Mouse (Mus musculus): Measurements from ENCODE around the gene Espl1. TPM values are rescaled to one million over a fixed set of nuclear protein-coding genes. Genes with fewer than 3 reads are reported as not detected.

Espl1 gene
- total and polyA plus RNA-seq, 2 experiments, result 0.09 to 0.11 TPM

DNA sequence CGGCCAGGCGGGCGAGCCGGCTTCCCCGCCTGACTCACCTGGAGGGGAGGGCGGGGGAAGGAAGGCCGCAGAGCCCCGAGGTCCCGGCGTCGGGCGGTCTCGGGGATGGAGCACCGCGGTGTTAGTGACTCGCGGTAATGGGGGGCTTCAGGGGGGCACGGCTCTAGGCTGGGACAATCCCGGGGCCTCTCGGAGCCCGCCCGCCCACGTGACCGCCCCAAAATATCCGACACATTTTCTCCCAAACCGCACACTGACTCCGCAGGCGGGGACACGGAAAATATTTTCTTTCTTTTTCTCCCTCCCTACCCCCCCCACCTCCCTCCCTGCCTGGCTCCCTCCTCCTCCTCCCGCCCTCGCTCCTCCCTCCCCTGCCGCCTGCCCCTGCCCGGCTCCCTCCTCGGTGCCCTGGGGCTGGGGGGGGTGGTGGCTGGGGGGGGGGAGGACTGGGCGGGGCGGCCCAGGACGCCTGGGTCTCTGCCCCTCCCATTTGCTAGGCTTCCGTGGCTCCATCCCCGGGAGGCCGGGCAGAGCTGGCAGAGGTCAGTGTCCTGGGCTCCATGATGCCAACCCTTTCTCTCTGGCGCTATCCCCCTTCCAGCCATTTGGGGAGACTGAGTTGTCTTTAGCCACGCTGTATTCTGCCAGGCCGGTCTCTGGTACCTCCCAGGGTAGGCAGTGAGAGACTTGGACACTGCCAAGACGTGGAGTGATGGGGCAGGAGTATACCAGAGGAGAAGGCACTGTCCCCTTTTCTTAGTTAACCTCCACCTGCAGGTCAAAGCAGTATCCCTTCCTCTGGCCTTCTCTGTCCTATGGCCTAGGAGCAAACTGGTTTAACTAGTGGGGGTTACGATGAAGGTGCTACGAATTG lies 38.6 kb upstream of the Espl1 start, which contains the start of gene Rarg:
Rarg (minus strand) TSS at position 316 of the 874 bp plus-strand sequence.
- H3K27ac ChIP-seq (replicated peaks; ENCODE audit: insufficient read depth, low read depth, low read length), result 0 out of 2 replicates have a peak within 1 kb of the TSS, but pooled peaks have one; percentile 12
- DNase-seq (ENCODE audit: extremely low read depth, low read depth, low spot score), result no peak
- H3K4me3 ChIP-seq (ENCODE audit: insufficient read depth, low read depth, low read length), result peak within 1 kb of the TSS; percentile 69
- 0 out of 2 replicates have a peak, but pooled peaks cover 3% of the 10 kb centered on the region for H3K27me3 ChIP-seq (ENCODE audit: control insufficient read depth, insufficient read depth, low read length)
- peak within 1 kb of the TSS; percentile 81 for H3K9ac ChIP-seq (ENCODE audit: low read depth, low read length)
- TF ChIP-seq POLR2A (IDR thresholded peaks at IDR 0.05; ENCODE audit: extremely low read depth, insufficient read depth, low read length) (no peak), CTCF (IDR thresholded peaks at IDR 0.05; ENCODE audit: low read depth, low read length) (no peak)
- 6% methylated on average over 40 of the region's 46 CpGs for WGBS
- H3K36me3 ChIP-seq (ENCODE audit: control insufficient read depth, insufficient read depth, low read length), result no peaks in the 10 kb centered on the region
- H3K79me2 ChIP-seq (ENCODE audit: control insufficient read depth, insufficient read depth, low read length), result no peaks in the 10 kb centered on the region
- no peaks in the 10 kb centered on the region for H3K4me1 ChIP-seq (ENCODE audit: control insufficient read depth, insufficient read depth, low read length)

DNA sequence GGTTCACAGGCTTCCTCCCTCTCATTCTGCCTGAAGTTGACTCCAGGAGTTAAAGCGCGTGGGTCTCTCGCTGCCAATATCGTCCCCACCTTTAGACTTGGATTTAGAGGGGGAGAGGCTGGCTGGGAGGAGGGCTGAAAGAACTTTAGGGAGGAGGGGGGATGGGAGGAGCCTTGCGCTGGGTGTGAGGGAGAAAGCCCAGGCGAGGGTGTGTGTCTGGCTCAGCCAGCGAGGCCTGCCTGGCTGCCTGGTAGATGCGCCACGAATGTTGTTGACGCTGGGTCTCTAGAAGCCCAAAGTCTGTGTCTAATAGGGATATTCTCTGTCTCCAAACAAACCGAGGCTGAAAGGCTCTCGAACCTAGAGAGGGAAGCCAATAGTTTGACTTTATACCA lies 38.0 kb upstream of the Espl1 start:
- no peaks in the 10 kb centered on the region for H3K36me3 ChIP-seq (ENCODE audit: control insufficient read depth, insufficient read depth, low read length)
- no peaks in the 10 kb centered on the region for H3K4me1 ChIP-seq (ENCODE audit: control insufficient read depth, insufficient read depth, low read length)
- no peak overlapping the region for H3K4me3 ChIP-seq (ENCODE audit: insufficient read depth, low read depth, low read length)
- 0 out of 2 replicates have a peak, but pooled peaks cover 3% of the 10 kb centered on the region for H3K27me3 ChIP-seq (ENCODE audit: control insufficient read depth, insufficient read depth, low read length)
- H3K27ac ChIP-seq (replicated peaks; ENCODE audit: insufficient read depth, low read depth, low read length), result no peak overlapping the region
- 38% methylated on average over 12 of the region's 12 CpGs for WGBS
- no peaks in the 10 kb centered on the region for H3K79me2 ChIP-seq (ENCODE audit: control insufficient read depth, insufficient read depth, low read length)
- no peak overlapping the region for H3K9ac ChIP-seq (ENCODE audit: low read depth, low read length)
- TF ChIP-seq POLR2A (IDR thresholded peaks at IDR 0.05; ENCODE audit: extremely low read depth, insufficient read depth, low read length) (no peak), CTCF (IDR thresholded peaks at IDR 0.05; ENCODE audit: low read depth, low read length) (no peak)
- no peak for DNase-seq (ENCODE audit: extremely low read depth, low read depth, low spot score)

DNA sequence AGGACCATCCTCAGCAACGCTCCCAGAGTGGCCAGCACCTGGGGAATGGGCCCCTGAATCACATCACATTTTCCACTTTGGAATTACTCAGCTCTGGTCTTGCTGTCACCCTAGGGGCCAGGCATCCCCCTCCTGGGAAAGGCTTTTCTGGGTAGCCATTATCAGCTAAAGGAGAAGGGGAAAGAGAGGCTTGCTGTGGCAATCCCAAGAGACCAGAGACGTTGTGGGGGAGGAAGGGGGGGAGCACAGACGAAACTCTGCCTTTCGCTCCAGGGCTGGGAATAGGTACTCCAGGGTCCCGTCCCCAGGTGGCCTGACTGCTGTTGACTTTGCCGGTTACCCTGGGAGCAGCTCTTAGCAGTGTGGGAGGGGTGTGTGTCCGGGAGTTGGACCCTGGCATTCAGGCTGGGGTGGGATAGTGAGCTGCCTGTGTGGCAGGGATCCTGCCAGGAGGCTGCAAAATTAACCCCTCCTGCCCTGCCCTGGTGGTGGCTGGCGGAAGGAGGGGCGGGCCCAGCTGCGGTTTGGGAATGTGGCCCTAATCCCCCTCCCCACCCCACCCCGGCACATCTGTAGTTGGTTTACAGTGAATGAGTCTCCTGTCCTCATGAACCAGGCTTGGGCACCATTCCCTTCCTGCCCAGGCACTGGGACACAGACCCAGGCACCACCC lies 37.3 kb upstream of the Espl1 start:
- 0 out of 2 replicates have a peak, but pooled peaks cover 3% of the 10 kb centered on the region for H3K27me3 ChIP-seq (ENCODE audit: control insufficient read depth, insufficient read depth, low read length)
- 48% methylated on average over 11 of the region's 11 CpGs for WGBS
- no peak for DNase-seq (ENCODE audit: extremely low read depth, low read depth, low spot score)
- H3K4me3 ChIP-seq (ENCODE audit: insufficient read depth, low read depth, low read length), result no peak overlapping the region
- no peak for TF ChIP-seq POLR2A (IDR thresholded peaks at IDR 0.05; ENCODE audit: extremely low read depth, insufficient read depth, low read length)
- TF ChIP-seq CTCF (IDR thresholded peaks at IDR 0.05; ENCODE audit: low read depth, low read length), result no peak
- H3K36me3 ChIP-seq (ENCODE audit: control insufficient read depth, insufficient read depth, low read length), result no peaks in the 10 kb centered on the region
- no peaks in the 10 kb centered on the region for H3K79me2 ChIP-seq (ENCODE audit: control insufficient read depth, insufficient read depth, low read length)
- no peak overlapping the region for H3K9ac ChIP-seq (ENCODE audit: low read depth, low read length)
- no peak overlapping the region for H3K27ac ChIP-seq (replicated peaks; ENCODE audit: insufficient read depth, low read depth, low read length)
- H3K4me1 ChIP-seq (ENCODE audit: control insufficient read depth, insufficient read depth, low read length), result no peaks in the 10 kb centered on the region

DNA sequence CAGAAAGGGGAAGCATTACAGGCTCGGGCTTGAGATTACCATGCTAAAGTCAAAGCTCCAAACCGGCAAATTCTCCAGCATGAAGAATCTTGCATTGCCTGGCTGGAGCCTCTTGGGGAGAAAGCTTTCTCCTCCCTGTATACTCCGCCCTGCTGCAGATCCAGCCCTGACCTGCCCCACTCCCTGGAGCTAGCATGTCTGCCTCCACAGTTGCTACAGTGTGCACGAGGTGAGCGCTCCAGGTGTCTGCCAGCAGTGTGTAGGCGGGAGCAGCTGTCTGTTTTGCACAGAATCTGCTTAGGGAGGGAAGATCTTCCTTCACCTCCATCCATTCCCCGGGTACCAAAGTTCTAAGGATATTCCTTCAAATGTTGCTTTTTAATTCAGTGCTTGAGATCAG lies 33.5 kb upstream of the Espl1 start:
- Histone ChIP-seq H3K79me2 (ENCODE audit: control insufficient read depth, insufficient read depth, low read length) (no peaks in the 10 kb centered on the region), H3K36me3 (ENCODE audit: control insufficient read depth, insufficient read depth, low read length) (no peaks in the 10 kb centered on the region), H3K27ac (replicated peaks; ENCODE audit: insufficient read depth, low read depth, low read length) (no peak overlapping the region), H3K4me1 (ENCODE audit: control insufficient read depth, insufficient read depth, low read length) (no peaks in the 10 kb centered on the region), H3K9ac (ENCODE audit: low read depth, low read length) (no peak overlapping the region), H3K27me3 (ENCODE audit: control insufficient read depth, insufficient read depth, low read length) (no peaks in the 10 kb centered on the region), H3K4me3 (ENCODE audit: insufficient read depth, low read depth, low read length) (no peak overlapping the region)
- no peak for TF ChIP-seq CTCF (IDR thresholded peaks at IDR 0.05; ENCODE audit: low read depth, low read length)
- TF ChIP-seq POLR2A (IDR thresholded peaks at IDR 0.05; ENCODE audit: extremely low read depth, insufficient read depth, low read length), result no peak
- WGBS, result 49% methylated on average over 7 of the region's 7 CpGs
- DNase-seq (ENCODE audit: extremely low read depth, low read depth, low spot score), result no peak

DNA sequence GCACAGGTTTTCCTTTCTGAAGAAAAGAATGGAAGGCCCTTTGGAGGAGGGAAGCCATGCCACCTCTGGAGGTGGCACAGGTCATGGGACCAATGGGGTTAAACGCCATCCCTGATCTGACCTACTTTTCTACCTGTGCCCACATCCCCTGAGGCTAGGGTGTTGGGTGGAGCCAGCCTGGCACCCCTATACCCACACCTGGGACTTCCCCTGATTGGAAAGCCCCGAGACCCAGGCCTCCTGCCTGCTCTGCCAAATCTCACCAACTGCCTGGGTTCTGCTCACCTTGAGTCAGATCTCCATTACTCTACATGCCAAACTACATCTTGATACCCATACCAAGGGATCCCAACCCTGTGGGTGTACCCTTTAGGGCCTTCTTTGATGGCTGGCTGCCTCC lies 33.0 kb upstream of the Espl1 start:
- Histone ChIP-seq H3K79me2 (ENCODE audit: control insufficient read depth, insufficient read depth, low read length) (no peaks in the 10 kb centered on the region), H3K4me1 (ENCODE audit: control insufficient read depth, insufficient read depth, low read length) (no peaks in the 10 kb centered on the region), H3K27ac (replicated peaks; ENCODE audit: insufficient read depth, low read depth, low read length) (no peak overlapping the region), H3K9ac (ENCODE audit: low read depth, low read length) (no peak overlapping the region), H3K36me3 (ENCODE audit: control insufficient read depth, insufficient read depth, low read length) (no peaks in the 10 kb centered on the region), H3K27me3 (ENCODE audit: control insufficient read depth, insufficient read depth, low read length) (no peaks in the 10 kb centered on the region), H3K4me3 (ENCODE audit: insufficient read depth, low read depth, low read length) (no peak overlapping the region)
- WGBS, result 75% methylated on average over 2 of the region's 2 CpGs
- DNase-seq (ENCODE audit: extremely low read depth, low read depth, low spot score), result no peak
- TF ChIP-seq POLR2A (IDR thresholded peaks at IDR 0.05; ENCODE audit: extremely low read depth, insufficient read depth, low read length) (no peak), CTCF (IDR thresholded peaks at IDR 0.05; ENCODE audit: low read depth, low read length) (no peak)

Data from liver, adult 2 months (tissue).